Mouse (Mus musculus) olfactory bulb, adult 2 months (tissue): Measurements from ENCODE around the gene Ccdc84.

Source experiments
- CTCF ChIP-seq: fragments of 200-500 bp; IDR thresholded peaks from 2 replicates; pipeline ENCODE4 v1.5.1; 2012; ENCODE audit warnings: low read depth, mild to moderate bottlenecking, low read length, moderate library complexity; ENCODE audit not compliant: insufficient read depth
- POLR2A ChIP-seq: fragments of 200-500 bp; IDR thresholded peaks from 2 replicates; pipeline ENCODE4 v1.6.1; 2012; ENCODE audit warnings: mild to moderate bottlenecking, low read depth, low read length, moderate library complexity; ENCODE audit not compliant: insufficient read depth

- TF ChIP-seq CTCF (no peak), POLR2A (no peak)
Observed at GRCm38 (mm10) chr9:44435747-44436146, 17.4 kb upstream of the Ccdc84 start.
